Mouse (Mus musculus): ENCODE data around the gene Rassf3.

Gene Rassf3

DNA sequence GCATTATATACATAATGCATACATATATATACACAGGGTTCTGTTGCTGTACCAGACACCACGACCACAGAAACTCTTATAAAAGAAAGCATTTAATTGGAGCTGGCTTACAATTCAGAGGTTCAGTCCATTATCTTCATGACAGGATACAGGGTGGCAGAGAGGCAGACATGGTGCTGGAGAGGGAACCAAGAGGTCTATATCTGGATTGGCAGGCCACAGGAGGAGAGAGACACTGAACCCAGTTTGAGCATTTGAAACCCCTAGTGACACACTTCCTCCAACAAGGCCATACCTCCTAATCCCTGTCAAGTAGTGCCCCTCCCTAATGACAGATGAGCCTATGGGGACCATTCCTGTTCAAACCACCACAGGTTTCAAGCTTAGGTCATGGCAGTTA is 7.2 kb upstream of the Rassf3 start:
- H3K4me3 ChIP-seq (replicated peaks; ENCODE audit: low read length) = no peak overlapping the region
- H3K36me3 ChIP-seq (ENCODE audit: insufficient read depth, low read length) = no peaks in the 10 kb centered on the region
- 0 out of 2 replicates have a peak, but pooled peaks cover 6% of the 10 kb centered on the region for H3K27me3 ChIP-seq (ENCODE audit: insufficient read depth, low read length)
- no peaks in the 10 kb centered on the region for H3K9me3 ChIP-seq (ENCODE audit: low read length)
- TF ChIP-seq NANOG (IDR thresholded peaks at IDR 0.05; ENCODE audit: borderline replicate concordance, low read length) (no peak), CTCF (conservative IDR thresholded peaks at IDR 0.05; ENCODE audit: low read length) (no peak), POU5F1 (IDR thresholded peaks at IDR 0.05; ENCODE audit: borderline replicate concordance, low read length) (no peak)
- H3K4me1 ChIP-seq (replicated peaks; ENCODE audit: low read depth, low read length) = no peaks in the 10 kb centered on the region

DNA sequence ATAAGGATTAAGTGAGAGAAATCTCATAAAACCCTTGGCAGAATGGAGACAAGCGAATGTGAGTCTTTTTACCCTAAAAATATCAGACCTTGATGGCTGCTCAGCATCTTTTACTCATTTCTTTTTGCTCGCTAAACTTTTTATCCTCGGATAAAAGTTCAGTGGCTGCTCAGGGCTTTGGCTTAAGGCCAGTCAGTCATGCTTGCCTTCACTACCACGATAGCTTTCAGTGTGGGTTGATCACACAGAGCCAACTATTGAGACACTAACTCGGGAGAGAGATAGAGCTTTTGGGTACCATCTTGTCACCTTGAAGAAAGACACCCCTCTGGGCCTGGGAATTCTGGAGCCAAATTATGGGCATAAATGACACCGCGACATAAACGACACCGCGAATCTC is 5.0 kb upstream of the Rassf3 start:
- TF ChIP-seq POU5F1 (IDR thresholded peaks at IDR 0.05; ENCODE audit: borderline replicate concordance, low read length) = no peak
- no peak for TF ChIP-seq CTCF (conservative IDR thresholded peaks at IDR 0.05; ENCODE audit: low read length)
- no peak for TF ChIP-seq NANOG (IDR thresholded peaks at IDR 0.05; ENCODE audit: borderline replicate concordance, low read length)
- no peak overlapping the region for H3K4me3 ChIP-seq (replicated peaks; ENCODE audit: low read length)
- 0 out of 2 replicates have a peak, but pooled peaks cover 6% of the 10 kb centered on the region for H3K27me3 ChIP-seq (ENCODE audit: insufficient read depth, low read length)
- H3K4me1 ChIP-seq (replicated peaks; ENCODE audit: low read depth, low read length) = peaks cover 15% of the 10 kb centered on the region
- H3K9me3 ChIP-seq (ENCODE audit: low read length) = no peaks in the 10 kb centered on the region
- no peaks in the 10 kb centered on the region for H3K36me3 ChIP-seq (ENCODE audit: insufficient read depth, low read length)

- peaks cover 14% of the 10 kb centered on the region for H3K27me3 ChIP-seq (ENCODE audit: insufficient read depth, low read length)
- H3K9me3 ChIP-seq (ENCODE audit: low read length) = no peaks in the 10 kb centered on the region
- no peaks in the 10 kb centered on the region for H3K36me3 ChIP-seq (ENCODE audit: insufficient read depth, low read length)
- TF ChIP-seq POU5F1 (IDR thresholded peaks at IDR 0.05; ENCODE audit: borderline replicate concordance, low read length) (no peak), NANOG (IDR thresholded peaks at IDR 0.05; ENCODE audit: borderline replicate concordance, low read length) (no peak), CTCF (conservative IDR thresholded peaks at IDR 0.05; ENCODE audit: low read length) (no peak)
- H3K4me3 ChIP-seq (replicated peaks; ENCODE audit: low read length) = no peak overlapping the region
- peaks cover 19% of the 10 kb centered on the region for H3K4me1 ChIP-seq (replicated peaks; ENCODE audit: low read depth, low read length)
These were observed 3.8 kb upstream of the Rassf3 start for GRCm38 (mm10) chr10:121479987-121480386.

- peaks cover 44% of the 10 kb centered on the region for H3K4me1 ChIP-seq (replicated peaks; ENCODE audit: low read depth, low read length)
- no peaks in the 10 kb centered on the region for H3K9me3 ChIP-seq (ENCODE audit: low read length)
- H3K27me3 ChIP-seq (ENCODE audit: insufficient read depth, low read length) = peaks cover 17% of the 10 kb centered on the region
- peak overlapping the region; percentile 80 for H3K4me3 ChIP-seq (replicated peaks; ENCODE audit: low read length)
- TF ChIP-seq NANOG (IDR thresholded peaks at IDR 0.05; ENCODE audit: borderline replicate concordance, low read length) = no peak
- TF ChIP-seq CTCF (conservative IDR thresholded peaks at IDR 0.05; ENCODE audit: low read length) = no peak
- TF ChIP-seq POU5F1 (IDR thresholded peaks at IDR 0.05; ENCODE audit: borderline replicate concordance, low read length) = no peak
- no peaks in the 10 kb centered on the region for H3K36me3 ChIP-seq (ENCODE audit: insufficient read depth, low read length)
These were observed 1.3 kb upstream of the Rassf3 start for GRCm38 (mm10) chr10:121477433-121477832.

- Histone ChIP-seq H3K4me3 (replicated peaks; ENCODE audit: low read length) (peak overlapping the region; percentile 80), H3K36me3 (ENCODE audit: insufficient read depth, low read length) (no peaks in the 10 kb centered on the region), H3K9me3 (ENCODE audit: low read length) (no peaks in the 10 kb centered on the region), H3K4me1 (replicated peaks; ENCODE audit: low read depth, low read length) (peaks cover 49% of the 10 kb centered on the region), H3K27me3 (ENCODE audit: insufficient read depth, low read length) (peaks cover 17% of the 10 kb centered on the region)
- TF ChIP-seq POU5F1 (IDR thresholded peaks at IDR 0.05; ENCODE audit: borderline replicate concordance, low read length) (no peak), CTCF (conservative IDR thresholded peaks at IDR 0.05; ENCODE audit: low read length) (no peak), NANOG (IDR thresholded peaks at IDR 0.05; ENCODE audit: borderline replicate concordance, low read length) (no peak)
These were observed 806 bp upstream of the Rassf3 start for GRCm38 (mm10) chr10:121476968-121477337.

GRCm38 (mm10) chr10:121475672-121476146 is 438 bp downstream of the Rassf3 start:
- TF ChIP-seq POU5F1 (IDR thresholded peaks at IDR 0.05; ENCODE audit: borderline replicate concordance, low read length) = no peak
- no peak for TF ChIP-seq CTCF (conservative IDR thresholded peaks at IDR 0.05; ENCODE audit: low read length)
- no peak for TF ChIP-seq NANOG (IDR thresholded peaks at IDR 0.05; ENCODE audit: borderline replicate concordance, low read length)
- Histone ChIP-seq H3K36me3 (ENCODE audit: insufficient read depth, low read length) (no peaks in the 10 kb centered on the region), H3K27me3 (ENCODE audit: insufficient read depth, low read length) (peaks cover 17% of the 10 kb centered on the region)

GRCm38 (mm10) chr10:121475101-121475671 is 961 bp downstream of the Rassf3 start:
- peaks cover 55% of the 10 kb centered on the region for H3K4me1 ChIP-seq (replicated peaks; ENCODE audit: low read depth, low read length)
- H3K4me3 ChIP-seq (replicated peaks; ENCODE audit: low read length) = peak overlapping the region; percentile 92
- no peaks in the 10 kb centered on the region for H3K9me3 ChIP-seq (ENCODE audit: low read length)
- no peaks in the 10 kb centered on the region for H3K36me3 ChIP-seq (ENCODE audit: insufficient read depth, low read length)
- TF ChIP-seq NANOG (IDR thresholded peaks at IDR 0.05; ENCODE audit: borderline replicate concordance, low read length) = no peak
- no peak for TF ChIP-seq CTCF (conservative IDR thresholded peaks at IDR 0.05; ENCODE audit: low read length)
- TF ChIP-seq POU5F1 (IDR thresholded peaks at IDR 0.05; ENCODE audit: borderline replicate concordance, low read length) = no peak
- H3K27me3 ChIP-seq (ENCODE audit: insufficient read depth, low read length) = peaks cover 17% of the 10 kb centered on the region

More at GRCm38 (mm10) chr10:121475672-121476146, 438 bp downstream of the Rassf3 start:
- H3K9me3 ChIP-seq (ENCODE audit: low read length) = no peaks in the 10 kb centered on the region
- H3K4me1 ChIP-seq (replicated peaks; ENCODE audit: low read depth, low read length) = peaks cover 55% of the 10 kb centered on the region
- H3K4me3 ChIP-seq (replicated peaks; ENCODE audit: low read length) = peak overlapping the region; percentile 92

DNA sequence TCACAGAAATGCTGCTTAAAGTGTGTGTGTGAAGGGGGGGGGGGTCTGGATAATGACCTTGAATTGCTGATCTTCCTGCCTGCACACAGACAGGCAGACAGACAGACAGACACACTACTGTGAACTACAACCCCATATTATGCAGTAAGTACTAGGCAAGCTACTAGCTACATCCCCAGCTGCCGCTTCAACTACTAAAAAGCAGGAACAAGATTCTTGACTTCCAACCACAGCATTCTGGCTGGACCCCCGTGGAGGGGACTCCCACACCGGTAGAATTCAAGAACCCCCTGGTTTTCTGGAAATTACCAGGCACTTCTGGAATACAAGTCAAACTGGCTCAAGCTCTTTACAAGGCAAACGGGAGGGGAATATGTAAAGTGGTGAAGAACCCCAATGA is 1.9 kb downstream of the Rassf3 start:
- peak overlapping the region; percentile 92 for H3K4me3 ChIP-seq (replicated peaks; ENCODE audit: low read length)
- peaks cover 64% of the 10 kb centered on the region for H3K4me1 ChIP-seq (replicated peaks; ENCODE audit: low read depth, low read length)
- no peaks in the 10 kb centered on the region for H3K36me3 ChIP-seq (ENCODE audit: insufficient read depth, low read length)
- TF ChIP-seq NANOG (IDR thresholded peaks at IDR 0.05; ENCODE audit: borderline replicate concordance, low read length) = no peak
- TF ChIP-seq POU5F1 (IDR thresholded peaks at IDR 0.05; ENCODE audit: borderline replicate concordance, low read length) = no peak
- no peak for TF ChIP-seq CTCF (conservative IDR thresholded peaks at IDR 0.05; ENCODE audit: low read length)
- H3K9me3 ChIP-seq (ENCODE audit: low read length) = no peaks in the 10 kb centered on the region
- H3K27me3 ChIP-seq (ENCODE audit: insufficient read depth, low read length) = peaks cover 17% of the 10 kb centered on the region
